Mouse (Mus musculus) cerebellum, adult 9-11 months (tissue): ENCODE measurements around the gene BC005537.

Experiments used
- DNase-seq: peaks from one replicate; pipeline ENCODE4 v3.0.0; 2022

Gene BC005537

DNA sequence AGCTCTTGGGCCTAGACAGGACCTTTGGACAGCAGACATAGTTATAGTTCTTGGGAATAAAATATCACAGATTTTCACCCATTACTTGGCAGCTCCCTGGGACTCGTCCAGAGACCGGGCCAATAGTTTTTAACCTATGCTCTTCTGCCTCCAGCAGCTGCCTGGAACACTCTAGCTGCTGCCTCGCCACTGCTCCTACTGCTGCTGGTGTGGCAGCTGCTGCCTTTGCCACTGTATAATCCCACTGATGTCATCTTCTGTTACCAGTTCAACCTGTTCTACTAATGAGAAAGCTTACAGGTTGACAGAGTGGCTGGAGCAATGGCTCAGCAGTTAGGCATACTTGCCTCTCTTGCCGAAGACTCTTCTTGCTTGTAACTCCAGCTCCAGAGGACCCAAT, 47.9 kb downstream of the BC005537 start:
- DNase-seq = no peak

GRCm38 (mm10) chr13:24851989-24852388, 50.5 kb downstream of the BC005537 start:
- no peak for DNase-seq

DNA sequence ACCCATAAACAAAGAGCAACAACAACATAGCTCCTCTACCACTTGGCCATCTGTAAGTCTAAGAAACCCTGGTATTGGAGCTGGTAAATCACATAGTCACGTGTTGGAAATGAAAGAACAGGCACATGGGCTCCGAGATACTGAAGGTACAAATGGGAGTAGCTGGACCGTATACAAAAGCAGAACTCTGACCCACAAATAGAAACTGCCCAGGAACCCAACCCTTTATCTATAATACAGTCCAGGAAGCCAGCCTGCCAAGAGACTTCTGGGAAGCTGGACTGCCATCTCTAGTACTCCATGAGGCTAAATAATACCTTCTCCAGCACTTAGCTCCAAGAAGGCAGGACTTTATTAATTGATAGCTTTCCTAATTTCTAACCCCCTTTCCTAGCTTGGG, 51.1 kb downstream of the BC005537 start:
- DNase-seq = no peak

DNA sequence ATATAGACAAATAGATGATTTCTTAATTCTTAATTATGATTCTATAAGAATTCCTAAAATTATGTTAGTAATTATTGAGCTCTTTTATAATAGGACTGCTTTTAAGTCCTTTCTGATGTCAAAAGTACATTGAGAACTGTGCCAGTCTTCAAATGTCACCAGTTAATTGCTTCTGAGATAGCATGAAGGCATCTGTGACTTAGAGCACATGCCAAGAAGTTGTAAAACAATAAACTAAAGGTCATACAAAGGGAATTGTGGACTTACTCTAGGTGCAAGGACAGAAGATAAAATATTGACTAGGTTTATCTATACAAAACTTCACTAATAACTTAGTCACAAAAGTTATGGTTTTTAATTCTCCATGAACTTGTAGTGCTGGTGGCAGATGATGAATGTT, 57.7 kb downstream of the BC005537 start:
- no peak for DNase-seq

- DNase-seq = no peak
Measured at GRCm38 (mm10) chr13:24861084-24861483, 59.6 kb downstream of the BC005537 start.

- no peak for DNase-seq
Measured at GRCm38 (mm10) chr13:24862021-24862420, 60.6 kb downstream of the BC005537 start.

GRCm38 (mm10) chr13:24862520-24862919, 61.1 kb downstream of the BC005537 start:
- peak; percentile 45 for DNase-seq
